Mouse (Mus musculus): ENCODE results near the gene Ppp4r3a. TPM values are rescaled to one million over a fixed set of nuclear protein-coding genes. Genes with fewer than 3 reads are reported as not detected.

Ppp4r3a gene
- polyA plus RNA-seq, 2 experiments, result 18.3 to 18.8 TPM

DNA sequence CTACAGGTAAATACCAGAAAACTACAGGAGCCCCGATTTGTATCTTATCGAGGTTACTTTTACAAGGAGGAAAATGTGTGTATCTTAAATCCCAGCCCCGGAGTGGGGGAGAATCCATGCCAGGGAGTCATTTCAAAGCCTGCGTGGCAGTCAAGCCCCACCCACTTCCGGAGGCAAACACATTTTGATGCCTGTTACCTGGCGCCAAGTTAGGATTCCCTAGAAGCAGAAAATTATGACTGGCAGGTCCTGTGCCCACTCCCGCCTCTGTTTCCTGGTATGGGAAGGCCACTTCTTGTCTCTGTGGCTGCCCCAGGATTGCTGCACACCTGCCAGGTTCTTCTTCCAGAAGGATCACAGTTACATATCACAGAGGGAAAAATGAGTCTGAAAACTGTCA is 57.0 kb downstream of the Ppp4r3a start:
- peaks cover 27 to 31% of the 10 kb centered on the region in 2 experiments for H3K4me1 ChIP-seq (replicated peaks; ENCODE audit: control insufficient read depth in 2 of 2, insufficient read depth in 2 of 2, low read length in 1 of 2)
- no peaks in the 10 kb centered on the region for H3K9me3 ChIP-seq (ENCODE audit: control insufficient read depth, low read length)
- H3K27me3 ChIP-seq (ENCODE audit: control insufficient read depth, insufficient read depth, low read length), result no peaks in the 10 kb centered on the region
- TF ChIP-seq EP300 (IDR thresholded peaks at IDR 0.05; ENCODE audit: low read depth) (no peak), CTCF (IDR thresholded peaks at IDR 0.05; ENCODE audit: low read depth) (no peak)
- 27% methylated on average over 7 of the region's 7 CpGs for WGBS (ENCODE audit: insufficient replicate concordance)
- peak overlapping the region; percentile 89 for H3K4me2 ChIP-seq (ENCODE audit: low read depth)
- peaks cover 12% of the 10 kb centered on the region for H3K36me3 ChIP-seq (replicated peaks; ENCODE audit: control insufficient read depth, insufficient read depth, low read depth)
- peak overlapping the region; percentile 94 for H3K9ac ChIP-seq (replicated peaks)
- DNase-seq (ENCODE audit: low read depth in 3 of 3, low spot score in 3 of 3), result no peak
- ATAC-seq (ENCODE audit: insufficient read depth), result no peak
- peak overlapping the region; percentile 80 to 81 for H3K4me3 ChIP-seq (ENCODE audit: insufficient read depth in 1 of 2, low read depth in 2 of 2, low read length in 2 of 2)
- H3K27ac ChIP-seq, result peak overlapping the region; percentile 85

DNA sequence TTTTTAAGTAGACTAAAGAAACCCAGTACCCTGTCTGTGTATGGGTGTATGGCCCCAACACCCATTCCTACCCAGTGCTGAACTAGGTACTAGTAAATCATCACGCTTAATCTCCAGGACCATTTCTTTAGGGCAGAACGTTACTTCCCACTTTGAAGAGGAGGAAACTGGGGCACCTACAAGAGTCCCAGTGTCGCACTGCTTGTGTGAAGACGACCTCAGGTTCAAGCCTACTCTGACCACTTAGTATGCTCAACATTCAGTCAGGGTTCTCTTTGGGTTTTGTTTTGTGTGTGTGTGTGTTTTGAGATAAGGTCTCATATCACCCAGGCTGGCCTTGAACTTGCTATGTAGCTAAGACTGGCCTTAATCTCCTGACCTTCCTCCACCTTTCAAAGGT is 57.5 kb downstream of the Ppp4r3a start:
- ATAC-seq (ENCODE audit: insufficient read depth) (no peak), DNase-seq (ENCODE audit: low read depth in 3 of 3, low spot score in 3 of 3) (no peak)
- Histone ChIP-seq H3K4me2 (ENCODE audit: low read depth) (peak overlapping the region; percentile 89), H3K9ac (replicated peaks) (peak overlapping the region; percentile 28), H3K36me3 (replicated peaks; ENCODE audit: control insufficient read depth, insufficient read depth, low read depth) (peaks cover 16% of the 10 kb centered on the region), H3K4me3 (ENCODE audit: insufficient read depth in 1 of 2, low read depth in 2 of 2, low read length in 2 of 2) (peak overlapping the region; percentile 12 to 81; a peak in 3 of 4 replicates), H3K27ac (peak overlapping the region; percentile 85), H3K9me3 (ENCODE audit: control insufficient read depth, low read length) (no peaks in the 10 kb centered on the region), H3K27me3 (ENCODE audit: control insufficient read depth, insufficient read depth, low read length) (no peaks in the 10 kb centered on the region), H3K4me1 (replicated peaks; ENCODE audit: control insufficient read depth in 2 of 2, insufficient read depth in 2 of 2, low read length in 1 of 2) (peaks cover 27 to 31% of the 10 kb centered on the region in 2 experiments)
- WGBS (ENCODE audit: insufficient replicate concordance), result 15% methylated on average over 4 of the region's 4 CpGs
- TF ChIP-seq EP300 (IDR thresholded peaks at IDR 0.05; ENCODE audit: low read depth), result no peak
- no peak for TF ChIP-seq CTCF (IDR thresholded peaks at IDR 0.05; ENCODE audit: low read depth)

DNA sequence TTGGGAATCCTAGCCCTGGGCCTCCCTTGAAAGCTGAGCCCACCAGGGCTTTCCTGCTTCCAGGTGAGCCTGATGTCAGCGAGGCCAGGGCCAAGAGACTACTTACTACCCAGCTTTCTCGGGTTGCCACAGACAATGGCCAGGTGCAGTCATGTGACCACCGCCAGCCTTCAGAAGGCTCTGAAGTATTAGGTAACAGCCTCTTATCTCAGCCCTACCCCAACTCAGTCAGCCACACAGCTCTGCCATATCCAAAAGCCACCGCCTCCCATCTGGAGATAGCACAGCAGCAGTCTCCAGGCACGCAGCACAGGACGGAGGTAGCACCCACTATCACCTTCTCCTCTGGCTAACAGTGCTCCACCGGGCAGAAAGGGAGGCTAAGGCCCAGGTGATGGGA is 58.1 kb downstream of the Ppp4r3a start:
- DNase-seq (ENCODE audit: low read depth in 3 of 3, low spot score in 3 of 3), result peak; percentile 71 to 74 (median 72)
- WGBS (ENCODE audit: insufficient replicate concordance), result 4% methylated on average over 7 of the region's 7 CpGs
- Histone ChIP-seq H3K4me2 (ENCODE audit: low read depth) (peak overlapping the region; percentile 89), H3K4me3 (ENCODE audit: insufficient read depth in 1 of 2, low read depth in 2 of 2, low read length in 2 of 2) (peak overlapping the region; percentile 27 to 81), H3K27ac (peak overlapping the region; percentile 85), H3K9ac (replicated peaks) (peak overlapping the region; percentile 31), H3K4me1 (replicated peaks; ENCODE audit: control insufficient read depth in 2 of 2, insufficient read depth in 2 of 2, low read length in 1 of 2) (peaks cover 27 to 31% of the 10 kb centered on the region in 2 experiments), H3K9me3 (ENCODE audit: control insufficient read depth, low read length) (no peaks in the 10 kb centered on the region), H3K27me3 (ENCODE audit: control insufficient read depth, insufficient read depth, low read length) (no peaks in the 10 kb centered on the region), H3K36me3 (replicated peaks; ENCODE audit: control insufficient read depth, insufficient read depth, low read depth) (peaks cover 19% of the 10 kb centered on the region)
- ATAC-seq (ENCODE audit: insufficient read depth), result peak; percentile 74
- TF ChIP-seq CTCF (IDR thresholded peaks at IDR 0.05; ENCODE audit: low read depth) (peak; percentile 18; the same call in 1 of the 2 replicates), EP300 (IDR thresholded peaks at IDR 0.05; ENCODE audit: low read depth) (peak; percentile 56)

DNA sequence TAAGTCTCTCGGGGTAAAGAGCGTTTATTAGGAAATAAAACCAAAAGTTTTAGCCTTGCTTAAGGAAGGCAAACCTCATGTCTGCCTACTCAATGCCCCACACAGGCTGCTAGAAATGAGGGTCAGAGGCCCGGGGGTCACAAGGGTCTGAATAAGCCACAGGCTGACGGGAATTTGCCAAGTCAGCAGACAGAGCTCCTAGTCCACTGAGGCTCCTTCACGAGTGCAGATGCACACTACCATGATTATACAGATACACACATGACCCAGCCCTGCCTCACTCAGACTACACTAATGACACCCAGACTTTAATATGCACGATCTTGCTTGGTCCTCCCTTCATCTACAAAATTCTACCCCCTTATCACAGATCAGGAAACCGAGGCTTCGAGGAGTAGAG is 58.7 kb downstream of the Ppp4r3a start:
- TF ChIP-seq CTCF (IDR thresholded peaks at IDR 0.05; ENCODE audit: low read depth) (no peak), EP300 (IDR thresholded peaks at IDR 0.05; ENCODE audit: low read depth) (no peak)
- Histone ChIP-seq H3K4me3 (ENCODE audit: insufficient read depth in 1 of 2, low read depth in 2 of 2, low read length in 2 of 2) (peak overlapping the region; percentile 27 to 81; a peak in 3 of 4 replicates), H3K27me3 (ENCODE audit: control insufficient read depth, insufficient read depth, low read length) (no peaks in the 10 kb centered on the region), H3K9ac (replicated peaks) (peak overlapping the region; percentile 31), H3K4me2 (ENCODE audit: low read depth) (peak overlapping the region; percentile 89), H3K4me1 (replicated peaks; ENCODE audit: control insufficient read depth in 2 of 2, insufficient read depth in 2 of 2, low read length in 1 of 2) (peaks cover 27 to 31% of the 10 kb centered on the region in 2 experiments), H3K27ac (peak overlapping the region; percentile 85), H3K9me3 (ENCODE audit: control insufficient read depth, low read length) (no peaks in the 10 kb centered on the region), H3K36me3 (replicated peaks; ENCODE audit: control insufficient read depth, insufficient read depth, low read depth) (peaks cover 19% of the 10 kb centered on the region)
- WGBS (ENCODE audit: insufficient replicate concordance), result 37% methylated on average over 8 of the region's 8 CpGs
- DNase-seq (ENCODE audit: low read depth in 3 of 3, low spot score in 3 of 3) (no peak), ATAC-seq (ENCODE audit: insufficient read depth) (peak; percentile 2; the same call in 1 of the 2 replicates)

DNA sequence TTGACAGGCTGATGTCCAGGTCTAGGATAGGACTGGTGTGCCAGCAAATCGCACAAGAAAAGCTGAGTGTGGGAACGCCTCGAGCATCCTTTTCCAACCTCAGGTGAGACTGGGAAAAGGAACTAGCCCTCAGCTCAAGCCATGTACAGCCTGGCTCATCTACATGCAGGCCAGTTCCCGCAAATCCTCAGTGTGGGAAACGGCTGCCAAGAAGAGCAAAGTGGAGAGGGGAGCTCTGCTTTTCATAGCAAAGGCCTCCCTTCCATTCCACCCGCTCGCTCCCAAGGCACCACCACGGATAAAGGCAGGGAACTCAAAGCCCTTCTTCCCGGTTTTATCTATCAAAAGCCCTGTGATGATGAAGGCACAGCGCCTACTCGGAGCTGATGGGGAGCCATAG is 60.4 kb downstream of the Ppp4r3a start:
- Histone ChIP-seq H3K36me3 (replicated peaks; ENCODE audit: control insufficient read depth, insufficient read depth, low read depth) (peaks cover 19% of the 10 kb centered on the region), H3K4me2 (ENCODE audit: low read depth) (no peak overlapping the region), H3K9me3 (ENCODE audit: control insufficient read depth, low read length) (no peaks in the 10 kb centered on the region), H3K27ac (no peak overlapping the region), H3K9ac (replicated peaks) (no peak overlapping the region), H3K4me3 (ENCODE audit: insufficient read depth in 1 of 2, low read depth in 2 of 2, low read length in 2 of 2) (no peak overlapping the region), H3K4me1 (replicated peaks; ENCODE audit: control insufficient read depth in 2 of 2, insufficient read depth in 2 of 2, low read length in 1 of 2) (peaks cover 40 to 44% of the 10 kb centered on the region in 2 experiments), H3K27me3 (ENCODE audit: control insufficient read depth, insufficient read depth, low read length) (no peaks in the 10 kb centered on the region)
- TF ChIP-seq CTCF (IDR thresholded peaks at IDR 0.05; ENCODE audit: low read depth) (no peak), EP300 (IDR thresholded peaks at IDR 0.05; ENCODE audit: low read depth) (no peak)
- DNase-seq (ENCODE audit: low read depth in 3 of 3, low spot score in 3 of 3) (no peak), ATAC-seq (ENCODE audit: insufficient read depth) (no peak)
- 81% methylated on average over 11 of the region's 11 CpGs for WGBS (ENCODE audit: insufficient replicate concordance)
